Mouse (Mus musculus) testis, adult 2 months (tissue): ENCODE data around the gene Boc.
"Not testable (repeated sequence)": the region's sequence is repeated elsewhere in the genome, so short reads cannot be mapped to it uniquely, and the experiment has no call there.

Source experiments
- CTCF ChIP-seq: fragments of 200-500 bp; IDR thresholded peaks from 2 replicates; pipeline ENCODE4 v1.5.1; 2012; ENCODE audit warnings: low read depth, mild to moderate bottlenecking, inconsistent platforms, low read length, moderate library complexity; ENCODE audit not compliant: control insufficient read depth, insufficient read depth, insufficient replicate concordance
- POLR2A ChIP-seq: fragments of 200-500 bp; IDR thresholded peaks from 2 replicates; pipeline ENCODE4 v1.6.1; 2012; ENCODE audit warnings: low read depth, mild to moderate bottlenecking, inconsistent platforms, low read length, moderate library complexity; ENCODE audit not compliant: control insufficient read depth

DNA sequence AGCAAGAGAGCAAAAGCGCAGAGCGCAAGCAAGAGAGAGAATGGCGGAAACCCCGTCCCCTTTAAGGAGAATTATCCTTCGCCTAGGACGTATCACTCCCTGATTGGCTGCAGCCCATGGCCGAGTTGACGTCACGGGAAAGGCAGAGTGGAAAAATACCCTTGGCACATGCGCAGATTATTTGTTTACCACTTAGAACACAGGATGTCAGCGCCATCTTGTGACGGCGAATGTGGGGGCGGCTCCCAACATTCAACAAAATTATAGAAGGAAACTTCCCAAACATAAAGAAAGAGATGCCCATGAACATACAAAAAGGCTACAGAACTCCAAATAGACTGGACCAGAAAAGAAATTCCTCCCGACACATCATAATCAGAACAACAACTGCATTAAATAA lies 116.8 kb downstream of the Boc start:
- TF ChIP-seq CTCF, POLR2A: not testable (repeated sequence)
